Mouse (Mus musculus): ENCODE data around the gene Ric8b.

Gene Ric8b

DNA sequence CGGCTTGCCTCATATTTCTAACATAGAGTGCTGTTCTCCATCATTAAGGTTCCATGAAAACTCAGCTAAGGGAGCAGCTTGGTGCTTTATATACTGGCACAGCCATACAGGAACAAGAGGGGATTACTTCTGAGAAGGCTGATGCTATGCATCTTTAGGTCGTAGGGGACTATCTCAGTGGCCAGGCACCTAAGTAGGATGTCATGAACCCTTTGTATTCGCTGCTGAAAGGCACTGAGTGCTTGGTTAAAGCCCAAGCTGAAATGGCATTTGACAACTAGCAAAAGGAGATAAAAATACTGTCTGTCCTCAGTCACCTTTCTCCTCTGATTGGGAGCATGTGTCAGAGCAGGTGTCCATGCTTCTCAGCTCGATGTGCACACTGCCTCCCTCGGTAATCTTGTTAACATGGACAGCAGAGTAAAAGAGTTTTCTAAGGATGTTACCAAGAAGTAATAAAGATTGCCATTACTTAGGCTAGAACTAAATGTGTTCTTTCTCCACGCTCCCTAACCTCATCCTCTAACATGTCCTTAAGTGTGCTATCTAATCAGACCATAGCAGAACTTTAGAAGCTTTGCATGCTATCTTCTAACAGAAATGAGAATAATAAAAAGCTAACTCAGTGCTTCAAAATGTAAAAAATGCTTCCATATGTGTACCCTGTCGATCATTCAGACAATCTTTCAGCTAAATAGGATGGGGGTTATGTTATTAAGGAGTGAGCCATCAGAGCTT lies 89.3 kb downstream of the Ric8b start:
- DNase-seq (ENCODE audit: low spot score) = no peak

DNA sequence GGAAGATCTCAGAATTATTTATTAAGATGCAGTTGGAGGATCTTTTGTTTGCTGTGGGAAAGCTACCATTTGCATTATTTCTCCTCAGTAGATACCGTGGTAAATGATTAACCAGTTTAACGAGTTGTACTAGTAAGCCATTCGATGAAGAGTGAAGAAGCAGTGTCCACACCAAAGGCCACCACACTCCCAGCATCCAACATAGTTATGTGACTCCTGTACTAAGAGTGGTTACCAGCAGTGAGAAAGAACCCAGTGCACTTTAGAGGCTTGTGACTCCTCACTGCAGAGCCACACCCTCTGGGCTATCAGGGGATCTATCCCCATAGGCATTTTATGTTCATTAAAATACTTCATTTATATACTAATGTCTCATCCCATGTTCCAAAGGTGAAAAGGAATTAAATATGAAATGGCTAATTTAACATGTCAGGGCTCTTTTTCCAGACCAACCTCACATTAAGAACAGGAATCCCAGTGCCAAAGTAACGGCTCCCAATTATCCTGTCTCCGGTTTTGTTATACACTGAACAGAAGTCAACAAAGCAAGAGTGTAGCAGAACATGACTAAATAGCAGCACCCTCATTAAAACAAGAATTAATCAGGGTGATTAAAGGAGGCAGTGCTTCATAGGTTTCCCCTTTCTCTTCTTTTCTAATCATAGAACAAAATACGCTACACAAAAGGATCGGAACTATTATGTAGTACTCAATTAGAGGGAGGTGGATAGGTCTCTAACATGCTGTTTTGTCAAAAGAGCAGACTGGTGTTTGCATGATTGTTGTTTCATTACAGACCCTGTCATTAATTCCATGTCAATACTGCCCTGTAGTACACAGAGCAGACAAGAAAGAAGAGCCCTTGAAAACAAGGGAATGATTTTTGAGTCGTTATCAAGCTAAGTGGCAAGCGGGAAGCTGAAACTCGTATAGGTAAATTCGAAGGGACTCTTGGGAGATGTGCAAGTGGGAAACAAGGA lies 90.7 kb downstream of the Ric8b start:
- peak; percentile 26 for DNase-seq (ENCODE audit: low spot score)

DNA sequence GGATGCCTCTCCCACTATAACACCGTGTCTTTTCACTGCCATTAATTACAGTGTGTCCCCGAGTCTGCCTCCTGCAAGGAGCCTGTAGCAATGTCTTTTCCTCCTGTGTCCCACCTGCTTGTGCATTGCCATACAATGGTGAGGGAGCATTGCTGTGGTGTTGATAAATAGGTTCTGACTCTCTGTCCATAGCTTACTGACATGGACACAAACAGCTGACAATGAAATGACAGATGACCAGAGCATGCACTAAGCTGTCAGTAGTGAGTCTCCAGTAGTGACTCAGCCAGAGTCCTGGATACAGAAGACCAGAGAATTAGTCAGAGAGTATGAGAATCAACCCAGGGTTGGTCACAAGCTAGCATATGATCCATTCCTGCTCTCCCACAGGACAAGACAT lies 93.7 kb downstream of the Ric8b start:
- no peak for DNase-seq (ENCODE audit: low spot score)

DNA sequence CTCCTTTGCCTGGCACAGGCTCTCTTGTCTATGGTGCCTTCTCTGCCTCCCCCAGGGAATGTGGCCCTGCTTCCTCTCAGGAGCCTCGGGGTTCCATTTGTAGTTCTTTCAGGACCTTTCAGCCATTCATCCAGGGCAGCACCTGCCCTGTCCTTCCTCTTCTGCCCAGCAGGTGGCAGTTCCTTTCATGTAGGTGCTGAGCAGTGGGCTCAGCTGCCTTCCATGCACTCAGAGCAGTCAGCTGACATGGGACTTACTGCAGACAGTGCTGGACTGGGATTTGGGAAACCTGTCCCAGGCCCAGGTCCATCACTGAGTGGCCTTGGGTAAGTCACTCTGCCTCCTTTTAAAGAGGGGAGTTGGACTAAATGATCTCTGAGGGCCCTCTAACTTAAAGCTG lies 96.0 kb downstream of the Ric8b start:
- no peak for DNase-seq (ENCODE audit: low spot score)

DNA sequence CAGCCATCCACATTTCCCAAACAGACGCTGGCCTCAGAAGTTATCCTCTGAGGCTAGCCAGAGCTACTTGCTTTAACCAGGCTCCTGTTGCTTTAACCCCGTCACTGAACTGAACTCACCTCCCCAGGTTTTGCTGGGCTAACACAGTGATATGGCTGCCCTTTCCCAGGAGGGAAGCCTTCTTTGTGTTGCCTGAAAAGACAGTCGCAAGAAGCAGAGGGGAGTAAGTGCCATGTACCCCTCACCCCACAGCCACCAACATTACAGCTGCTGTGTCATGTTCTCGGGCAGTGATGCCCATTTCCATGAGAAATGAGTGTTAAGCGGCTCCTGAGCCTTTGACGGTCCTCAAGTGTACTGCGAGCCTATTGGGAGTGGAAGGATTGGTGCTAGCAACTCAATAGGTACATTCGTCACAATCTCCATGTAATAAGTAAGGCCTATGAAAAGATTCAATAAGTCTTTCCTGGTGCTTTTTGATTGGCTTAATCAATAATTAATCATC lies 96.6 kb downstream of the Ric8b start:
- no peak for DNase-seq (ENCODE audit: low spot score)

DNA sequence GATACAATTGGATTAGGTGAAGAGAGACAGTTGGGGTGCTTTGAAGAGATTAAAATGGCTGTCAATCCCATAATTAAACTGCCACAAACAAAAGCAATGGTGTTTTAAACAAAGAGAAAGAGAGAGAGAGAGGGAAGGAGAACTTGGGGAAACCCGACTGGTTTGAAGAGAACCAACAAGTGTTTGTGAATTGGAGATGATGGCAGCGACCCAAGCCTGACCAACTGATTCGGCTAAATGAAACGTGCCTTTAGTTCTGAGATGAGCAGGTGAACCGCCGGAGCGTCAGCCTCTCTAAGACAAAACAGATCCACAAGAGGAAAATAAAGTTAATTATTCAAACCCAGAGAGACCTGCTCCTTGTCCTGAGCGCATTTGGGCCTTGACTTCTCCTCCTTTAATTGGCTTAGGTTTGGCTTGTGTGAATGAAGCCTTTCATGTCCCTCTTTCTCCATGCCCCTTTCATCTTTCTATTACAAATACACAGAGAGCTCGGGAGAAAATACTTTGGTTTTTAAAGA lies 97.1 kb downstream of the Ric8b start:
- no peak for DNase-seq (ENCODE audit: low spot score)

DNA sequence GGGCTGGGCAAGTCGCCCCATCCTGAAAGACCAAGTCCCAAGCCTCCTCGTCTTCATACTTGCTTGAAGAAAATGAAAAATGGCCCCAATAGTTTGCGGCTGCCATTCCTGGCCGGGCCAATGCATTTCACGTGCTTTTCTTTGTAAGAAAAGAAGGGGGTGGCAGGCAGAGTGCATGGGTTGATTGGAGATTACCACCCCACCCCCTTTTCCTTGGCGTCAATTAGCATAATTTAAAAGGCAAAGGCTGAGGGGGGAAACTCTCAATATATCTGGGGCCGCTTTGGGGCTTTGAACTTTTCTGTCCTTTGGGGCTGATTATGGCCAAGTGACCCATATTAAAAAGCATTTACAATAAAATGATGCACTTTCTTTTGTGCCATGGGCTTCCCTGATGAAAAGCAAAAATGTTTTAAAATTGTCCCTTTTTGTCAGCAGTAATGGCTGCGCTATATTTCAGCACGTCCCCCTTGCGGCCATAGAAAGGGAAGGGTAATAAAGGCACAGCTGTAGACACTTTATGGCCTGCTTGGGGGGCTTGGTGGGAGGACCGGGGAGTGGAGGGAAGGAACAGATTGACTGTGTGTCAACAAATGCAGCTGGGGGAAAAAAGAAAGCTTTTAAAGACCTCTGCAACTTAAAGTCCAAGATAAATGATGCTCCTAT lies 105.4 kb downstream of the Ric8b start:
- DNase-seq (ENCODE audit: low spot score) = no peak

DNA sequence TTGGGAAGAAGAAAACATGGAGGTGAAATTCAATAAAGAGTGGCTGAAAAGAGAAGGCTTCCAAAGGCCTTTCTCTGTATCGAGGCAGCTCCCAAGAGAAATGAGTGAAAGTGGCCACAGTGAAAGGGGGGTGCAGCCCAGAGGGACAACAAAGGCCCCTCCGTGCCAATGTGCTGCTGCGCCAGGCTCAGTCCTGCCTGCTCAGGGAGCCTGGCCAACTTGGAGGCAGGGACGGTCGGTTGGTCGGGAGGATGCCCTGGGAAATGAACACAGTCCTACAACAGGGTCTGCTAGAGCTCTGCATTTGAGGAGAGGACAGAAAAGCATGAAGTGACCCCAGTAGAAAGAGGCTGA lies 105.9 kb downstream of the Ric8b start:
- DNase-seq (ENCODE audit: low spot score) = no peak

DNA sequence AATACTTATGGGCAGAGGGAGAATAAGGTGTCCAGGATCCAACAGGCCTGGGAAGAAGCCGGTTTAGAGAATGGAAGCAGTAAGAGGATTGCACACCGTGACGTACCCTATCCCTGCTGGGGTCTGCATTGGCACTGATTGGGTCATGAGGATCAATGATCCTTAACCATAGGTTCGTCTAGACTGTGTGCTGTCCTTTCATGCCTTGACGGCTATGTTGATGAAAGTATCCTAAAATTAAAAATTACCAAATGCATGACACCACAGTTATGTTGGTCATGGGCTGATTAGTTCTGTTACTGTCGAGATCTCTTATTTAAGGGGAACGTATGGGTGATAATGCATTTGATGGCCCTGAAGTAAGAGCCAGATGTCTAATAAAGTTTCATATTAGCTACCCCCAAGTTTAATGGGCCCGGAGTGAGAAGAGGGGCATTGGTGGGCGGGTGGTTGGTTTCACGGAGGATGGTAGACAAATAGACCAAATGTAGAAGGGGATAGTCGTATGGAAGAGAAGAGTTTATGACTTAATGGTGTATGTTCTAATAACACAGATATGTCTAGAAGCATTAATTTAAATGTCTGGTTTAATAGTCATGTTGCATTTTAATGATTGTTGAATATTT lies 108.5 kb downstream of the Ric8b start:
- DNase-seq (ENCODE audit: low spot score) = no peak

DNA sequence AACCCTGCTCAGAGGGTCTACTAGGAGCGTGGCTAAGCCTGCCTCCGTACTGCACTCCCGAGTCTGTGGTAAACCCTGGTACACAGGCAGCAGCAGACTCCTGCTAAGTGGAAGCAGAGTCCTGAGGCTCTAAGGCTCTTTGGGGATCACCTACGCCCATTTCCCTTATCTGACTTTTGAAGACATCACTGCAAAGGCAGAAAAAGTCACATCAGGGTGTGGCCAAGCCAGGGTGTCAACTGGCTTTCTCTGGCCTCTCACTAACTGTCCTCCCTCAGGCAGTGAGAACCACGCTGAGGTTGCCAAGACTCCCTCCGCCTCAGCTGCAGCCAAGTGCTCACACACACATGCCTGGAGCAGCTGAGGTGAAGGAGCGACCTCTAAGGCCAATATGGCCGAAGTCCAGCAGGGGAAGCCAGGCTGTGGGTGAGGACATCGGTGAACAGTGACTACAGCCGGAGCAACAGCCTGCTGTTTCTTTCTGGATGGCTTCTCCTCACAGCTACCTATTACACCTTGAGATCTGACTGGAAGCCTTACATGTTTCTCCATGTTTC lies 110.3 kb downstream of the Ric8b start:
- DNase-seq (ENCODE audit: low spot score) = no peak

DNA sequence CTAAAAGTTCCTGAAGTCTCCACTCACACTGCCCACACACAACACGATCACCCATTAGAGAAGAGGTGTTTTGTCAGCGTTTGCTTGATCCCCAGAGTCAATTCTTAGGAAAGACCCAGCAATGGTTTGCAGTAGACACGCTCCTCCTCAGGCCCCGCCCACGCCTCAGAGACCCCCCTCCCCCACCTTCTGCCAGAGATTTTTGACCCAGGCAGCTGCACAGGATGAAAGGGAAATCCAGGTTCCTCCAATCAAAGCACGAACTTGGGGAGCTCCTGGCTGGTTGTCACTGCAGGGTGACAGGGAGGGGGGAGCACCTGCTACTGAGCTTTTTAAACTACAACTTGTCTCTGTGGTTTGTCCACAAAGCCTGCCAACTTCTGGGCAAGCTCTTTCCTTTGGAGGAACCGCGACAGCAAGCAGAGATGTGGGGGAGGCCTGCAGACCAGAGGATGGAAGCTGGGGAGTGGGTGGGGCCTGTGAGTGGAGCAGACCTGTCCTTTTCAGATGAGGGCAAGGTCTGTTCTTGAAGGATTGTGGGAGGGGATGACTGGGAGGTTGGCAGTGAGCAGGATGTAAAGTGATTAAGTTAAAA lies 117.8 kb downstream of the Ric8b start:
- DNase-seq (ENCODE audit: low spot score) = no peak

DNA sequence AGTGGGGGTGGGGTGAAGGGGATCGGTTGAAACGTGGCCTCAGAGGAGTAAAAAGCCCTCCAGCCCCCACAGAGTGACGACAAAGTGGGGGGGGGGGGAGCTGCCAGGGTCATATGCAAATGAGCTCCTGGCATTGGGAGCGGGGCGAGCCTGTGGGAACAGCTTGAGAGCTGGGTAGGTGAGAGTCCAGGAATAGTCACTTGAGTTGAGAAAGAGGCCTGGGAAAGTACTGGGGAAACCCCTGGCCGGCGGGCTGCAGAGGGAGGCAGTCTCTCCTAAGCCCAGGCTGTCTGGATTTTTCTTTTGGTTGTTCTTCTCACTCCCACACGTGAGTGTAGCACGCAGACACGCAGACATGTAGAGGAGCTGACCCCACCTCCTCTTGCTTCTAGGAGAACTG lies 120.7 kb downstream of the Ric8b start:
- no peak for DNase-seq (ENCODE audit: low spot score)

DNA sequence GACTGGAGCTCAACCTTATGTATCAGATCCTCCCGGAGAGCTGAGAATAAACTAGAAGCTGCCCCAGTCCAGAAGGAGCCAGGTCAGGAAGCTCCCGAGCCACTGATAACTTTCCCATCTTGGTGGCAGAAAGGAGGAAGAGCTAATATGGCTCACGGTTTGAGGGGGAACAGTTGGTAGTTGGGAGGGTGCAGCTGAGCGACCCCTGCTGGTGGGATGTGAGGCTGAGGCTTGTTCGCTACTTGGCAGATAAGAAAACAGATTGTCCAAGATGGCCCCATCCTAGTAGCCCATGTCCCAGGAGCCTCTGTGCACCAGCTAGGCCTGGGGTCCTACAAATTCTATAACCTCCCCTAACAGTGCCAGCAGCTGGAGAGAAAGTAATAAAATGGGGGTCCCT lies 121.4 kb downstream of the Ric8b start:
- DNase-seq (ENCODE audit: low spot score) = no peak

DNA sequence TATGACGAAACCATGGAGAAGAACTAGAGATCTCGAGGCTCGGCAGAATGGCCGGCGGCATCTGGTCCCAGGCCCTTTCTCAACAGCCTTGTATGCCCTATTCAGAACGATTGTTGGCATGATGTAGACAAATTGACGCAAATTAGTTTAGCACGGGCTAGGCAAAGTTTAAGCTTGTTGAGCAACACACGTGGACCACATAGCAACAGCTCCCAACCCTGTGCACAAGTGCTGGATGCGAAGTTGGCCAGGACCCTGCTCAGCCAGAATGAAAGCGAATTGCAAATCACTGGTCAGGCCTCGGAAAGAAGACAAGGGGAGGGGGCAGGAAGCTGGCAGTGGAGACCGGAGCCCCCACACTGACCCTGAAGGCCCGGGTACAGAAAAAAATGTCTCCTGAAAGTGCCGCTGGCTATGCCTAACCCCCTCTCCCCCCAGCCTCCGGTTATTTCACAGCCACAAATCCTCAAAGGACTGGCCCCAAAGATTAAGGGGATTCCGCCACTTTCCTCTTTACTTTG lies 126.8 kb downstream of the Ric8b start:
- no peak for DNase-seq (ENCODE audit: low spot score)

DNA sequence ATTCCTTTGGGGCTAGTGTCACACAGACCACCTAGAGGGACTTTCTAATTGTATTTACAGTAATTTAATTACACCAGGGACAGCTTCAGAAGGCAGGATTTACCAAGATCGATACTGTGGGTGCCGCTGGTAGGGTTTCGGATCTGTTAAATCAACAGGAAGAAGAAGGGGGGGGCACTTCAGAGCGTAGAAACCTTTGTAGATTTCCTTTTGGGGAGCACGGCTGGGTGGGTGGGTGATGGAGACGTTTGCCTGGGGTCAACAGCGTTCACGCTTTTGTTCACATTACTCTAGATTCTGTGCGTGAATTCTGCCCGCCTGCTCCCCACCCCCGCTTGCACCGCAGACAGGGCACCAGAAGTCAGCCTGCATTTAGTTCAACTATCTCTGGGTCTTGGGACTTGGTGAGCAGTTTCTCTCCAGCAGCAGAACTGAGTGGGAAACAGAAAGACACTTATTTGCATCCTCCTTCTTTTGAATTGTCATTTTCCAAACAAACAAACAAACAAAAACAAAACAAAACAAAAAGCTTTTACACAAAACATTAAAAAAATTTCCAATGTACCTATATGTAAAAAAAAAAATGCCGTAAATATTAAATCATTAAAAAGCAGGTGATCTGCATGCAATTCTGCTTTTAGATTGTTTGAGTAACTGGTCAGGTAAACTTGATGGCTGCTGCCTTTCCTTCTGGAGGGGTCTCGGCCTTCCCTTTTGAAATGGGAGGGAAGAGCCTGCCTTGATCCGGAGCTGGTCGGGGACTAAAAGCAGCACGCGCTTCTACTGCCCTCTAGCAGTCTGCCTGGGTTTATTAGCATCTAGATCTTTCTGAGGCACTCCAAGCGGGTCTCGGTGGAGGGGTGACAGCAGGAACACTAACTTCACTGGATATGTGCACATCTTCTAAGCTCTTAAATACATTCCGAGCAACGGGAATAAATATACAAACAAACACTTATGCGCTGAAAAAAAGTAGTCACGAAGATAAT lies 127.6 kb downstream of the Ric8b start:
- DNase-seq (ENCODE audit: low spot score) = peak; percentile 54

DNA sequence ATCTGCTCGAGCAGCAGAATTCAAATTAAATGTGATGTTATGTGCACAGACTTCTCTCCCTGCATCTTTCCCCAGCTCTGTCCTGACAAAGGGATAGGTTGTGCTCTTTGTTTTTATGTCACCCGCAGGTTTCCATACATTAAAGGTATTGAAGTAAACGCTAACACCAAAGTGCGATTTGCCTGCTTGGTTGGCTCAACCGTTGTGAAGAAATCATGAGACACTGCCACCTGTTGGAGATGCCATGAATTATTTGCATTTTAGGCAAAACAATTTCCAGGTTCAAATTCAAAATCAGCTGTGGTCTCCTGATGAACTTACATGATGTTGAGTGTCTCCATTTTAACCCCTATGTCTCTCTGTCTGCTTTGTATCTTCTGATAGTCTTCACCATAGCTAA lies 129.2 kb downstream of the Ric8b start:
- DNase-seq (ENCODE audit: low spot score) = no peak

DNA sequence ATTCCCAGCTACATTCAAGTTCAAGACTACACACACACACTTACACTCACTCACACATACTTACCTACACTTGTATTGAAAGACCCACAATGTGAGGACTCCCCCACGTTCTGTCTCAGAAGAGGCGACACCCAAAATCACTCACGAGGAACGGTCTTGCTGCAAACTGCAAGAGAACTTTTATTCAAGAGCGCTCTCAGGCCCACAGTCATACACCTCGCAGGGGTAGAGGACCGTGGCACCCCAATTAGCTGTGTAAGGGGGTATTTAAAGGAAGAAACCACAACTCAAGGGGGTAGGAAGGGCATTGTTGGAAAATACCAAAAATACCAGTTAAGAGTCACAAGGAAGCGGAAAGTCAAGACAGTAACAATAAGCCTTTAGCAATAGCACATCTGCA lies 130.6 kb downstream of the Ric8b start:
- DNase-seq (ENCODE audit: low spot score) = no peak

DNA sequence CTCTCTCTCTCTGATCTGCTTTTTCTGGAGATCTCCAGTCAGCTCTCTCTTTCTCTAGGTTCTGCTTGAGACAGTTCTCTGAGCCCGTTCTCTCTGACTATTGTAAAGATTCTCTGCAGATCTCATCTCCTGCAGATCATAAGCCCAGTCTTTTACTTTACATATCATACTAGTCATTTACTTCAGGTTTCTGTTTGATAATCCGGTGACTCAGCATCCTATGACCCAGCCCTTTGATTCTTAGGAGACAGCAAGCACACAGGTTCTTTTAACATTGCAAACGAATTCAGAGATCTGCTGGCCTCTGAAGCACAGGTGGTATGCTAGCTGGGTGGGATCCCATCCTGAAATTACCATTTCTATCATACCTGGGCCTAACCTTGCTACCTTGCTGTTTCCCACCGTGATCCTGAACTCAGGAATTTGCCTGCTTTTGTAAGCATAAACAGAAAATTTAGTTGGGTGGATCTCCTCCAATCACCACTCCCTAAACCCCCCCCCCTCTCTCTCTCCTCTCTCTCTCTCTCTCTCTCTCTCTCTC lies 133.3 kb downstream of the Ric8b start:
- no peak for DNase-seq (ENCODE audit: low spot score)

DNA sequence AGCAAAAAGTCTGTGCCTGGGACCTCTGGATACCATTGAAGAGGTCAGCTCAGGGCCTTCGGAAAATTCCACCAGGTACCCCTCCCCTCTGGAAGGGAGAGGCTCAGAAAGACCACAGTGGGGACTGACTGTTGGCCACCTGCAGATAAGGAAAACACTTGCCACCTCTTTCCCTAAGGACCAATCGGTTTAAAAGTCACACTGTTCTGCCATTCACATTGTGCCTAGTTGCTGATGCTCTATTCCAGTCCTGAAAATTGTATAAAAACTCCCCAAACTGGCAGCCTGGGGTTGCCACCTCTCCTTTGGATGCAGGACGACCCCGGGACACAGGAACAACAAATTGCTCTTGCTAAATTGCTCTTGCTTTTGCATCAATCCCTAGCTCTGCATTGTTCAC lies 135.0 kb downstream of the Ric8b start:
- no peak for DNase-seq (ENCODE audit: low spot score)

Measured in yolk sac, embryonic 10.5 days (tissue).